Mouse (Mus musculus) right cerebral cortex, postnatal 36 days (tissue): ENCODE data around the gene Pmepa1.

ENCODE experiments used
- DNase-seq, 2 experiments: peaks; one replicate each; pipeline ENCODE4 v3.0.0; 2022; ENCODE audit warnings: low spot score in 2 of 2, mixed read lengths in 1 of 2

The Pmepa1 gene

GRCm38 (mm10) chr2:173276409-173276808, at the start of gene Pmepa1:
Gene Pmepa1, minus strand, starts transcription at chr2:173276533.
- DNase-seq = peak; percentile 88 to 89

- no peak for DNase-seq
Measured at GRCm38 (mm10) chr2:173321754-173322153, 45.4 kb upstream of the Pmepa1 start.

- no peak for DNase-seq
Measured at GRCm38 (mm10) chr2:173321194-173321593, 44.9 kb upstream of the Pmepa1 start.

GRCm38 (mm10) chr2:173314291-173314690, 38.0 kb upstream of the Pmepa1 start:
- no peak for DNase-seq

- no peak for DNase-seq
Measured at GRCm38 (mm10) chr2:173308486-173308885, 32.2 kb upstream of the Pmepa1 start.

GRCm38 (mm10) chr2:173307984-173308383, 31.7 kb upstream of the Pmepa1 start:
- no peak for DNase-seq

- peak; percentile 58 to 81 for DNase-seq
Measured at GRCm38 (mm10) chr2:173307561-173307960, 31.2 kb upstream of the Pmepa1 start.

GRCm38 (mm10) chr2:173306734-173307525, 30.6 kb upstream of the Pmepa1 start:
- peak; percentile 73 to 84 for DNase-seq

- DNase-seq = no peak
Measured at GRCm38 (mm10) chr2:173305011-173305410, 28.7 kb upstream of the Pmepa1 start.

- DNase-seq = peak; percentile 30 to 36
Measured at GRCm38 (mm10) chr2:173300663-173301630, 24.6 kb upstream of the Pmepa1 start.

- DNase-seq = no peak
Measured at GRCm38 (mm10) chr2:173296408-173296807, 20.1 kb upstream of the Pmepa1 start.

GRCm38 (mm10) chr2:173293042-173293441, 16.7 kb upstream of the Pmepa1 start:
- no peak for DNase-seq

- DNase-seq = no peak
Measured at GRCm38 (mm10) chr2:173292551-173292950, 16.2 kb upstream of the Pmepa1 start.

GRCm38 (mm10) chr2:173290981-173291380, 14.6 kb upstream of the Pmepa1 start:
- DNase-seq = no peak

GRCm38 (mm10) chr2:173289928-173290327, 13.6 kb upstream of the Pmepa1 start:
- no peak for DNase-seq

GRCm38 (mm10) chr2:173285816-173286538, 9.6 kb upstream of the Pmepa1 start:
- no peak for DNase-seq

GRCm38 (mm10) chr2:173284771-173285170, 8.4 kb upstream of the Pmepa1 start:
- no peak for DNase-seq

- no peak for DNase-seq
Measured at GRCm38 (mm10) chr2:173282191-173282590, 5.9 kb upstream of the Pmepa1 start.

GRCm38 (mm10) chr2:173281021-173281937, 4.9 kb upstream of the Pmepa1 start:
- no peak for DNase-seq

GRCm38 (mm10) chr2:173278846-173279580, 2.7 kb upstream of the Pmepa1 start:
- DNase-seq = no peak
